Mouse (Mus musculus) lung, postnatal 10 days (tissue): ENCODE measurements at regions not wholly inside any gene's neighbourhood (a gene's known extent, or its start where the extent isn't known, plus 50 kb on each side); places are given as distances from the start of the nearest gene placed in this dataset.

Experiments
- DNase-seq: peaks from one replicate; pipeline ENCODE4 v3.0.0; 2021

DNA sequence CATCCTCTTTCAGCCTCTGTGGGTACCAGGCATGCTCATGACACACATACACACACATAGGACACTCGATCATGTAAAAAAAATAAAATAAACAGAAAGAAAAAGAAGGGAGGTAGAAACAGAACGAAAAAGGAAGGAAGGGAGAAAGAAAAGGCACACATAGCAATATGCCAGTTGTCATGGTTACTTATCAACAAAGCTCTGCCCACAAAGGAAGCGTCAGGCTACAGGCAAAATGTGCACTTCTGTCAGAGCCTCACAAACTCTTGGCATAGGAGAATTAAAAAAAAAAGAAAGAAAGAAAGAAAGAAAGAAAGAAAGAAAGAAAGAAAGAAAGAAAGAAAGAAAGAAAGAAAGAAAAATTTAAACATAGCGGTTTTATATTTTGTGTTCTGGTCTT lies 56.9 kb upstream of the Sox2 start:
- DNase-seq: no peak

DNA sequence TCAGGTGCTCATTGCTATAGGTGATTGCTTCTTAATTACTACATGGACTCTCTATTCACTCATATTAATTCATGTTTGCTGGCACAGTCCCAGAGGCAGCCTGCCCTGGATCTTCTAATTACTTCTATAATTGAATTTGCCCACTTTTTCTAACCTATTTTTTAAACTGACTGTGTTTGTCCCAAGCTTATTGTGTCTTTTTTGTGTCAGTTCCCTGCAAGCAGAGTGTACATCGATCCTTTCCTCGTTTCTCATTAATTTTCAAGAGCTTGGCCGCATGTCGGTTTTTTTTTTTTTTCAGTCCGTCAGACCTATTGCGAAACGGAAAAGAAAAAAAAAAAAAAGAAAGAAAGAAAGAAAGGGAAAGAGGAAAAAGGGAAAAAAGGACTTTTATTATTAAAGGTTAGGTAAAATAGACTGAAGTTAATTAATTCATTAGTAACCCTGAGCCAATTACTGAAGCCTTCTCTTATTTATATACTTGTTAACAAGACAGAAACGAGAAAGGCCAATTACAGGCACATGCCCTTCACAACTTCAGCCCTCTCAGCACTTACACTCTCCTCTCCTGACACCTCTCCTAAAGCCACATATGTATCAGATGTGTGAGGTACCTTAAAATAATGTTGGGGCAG lies 72.2 kb upstream of the Sox2 start:
- DNase-seq: no peak

DNA sequence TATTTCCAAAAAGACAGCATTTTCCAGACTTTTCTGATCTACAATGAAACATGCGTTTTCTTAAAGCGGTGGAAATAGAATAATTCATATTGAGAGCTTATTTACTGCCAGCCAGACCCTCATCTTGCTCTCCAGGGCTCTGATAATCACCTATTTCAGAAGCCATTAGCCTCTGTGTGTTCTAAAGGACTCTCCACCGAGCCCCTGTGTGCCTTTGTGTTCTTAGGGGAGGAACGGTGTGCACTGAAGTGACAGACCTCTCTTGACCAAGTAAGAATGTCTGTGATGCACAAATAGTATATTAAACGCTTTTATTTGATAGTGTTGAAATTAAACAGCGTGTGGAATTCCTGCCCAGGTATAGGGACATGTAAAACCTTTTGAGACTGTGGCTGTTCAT lies 73.1 kb upstream of the Sox2 start:
- DNase-seq: no peak

DNA sequence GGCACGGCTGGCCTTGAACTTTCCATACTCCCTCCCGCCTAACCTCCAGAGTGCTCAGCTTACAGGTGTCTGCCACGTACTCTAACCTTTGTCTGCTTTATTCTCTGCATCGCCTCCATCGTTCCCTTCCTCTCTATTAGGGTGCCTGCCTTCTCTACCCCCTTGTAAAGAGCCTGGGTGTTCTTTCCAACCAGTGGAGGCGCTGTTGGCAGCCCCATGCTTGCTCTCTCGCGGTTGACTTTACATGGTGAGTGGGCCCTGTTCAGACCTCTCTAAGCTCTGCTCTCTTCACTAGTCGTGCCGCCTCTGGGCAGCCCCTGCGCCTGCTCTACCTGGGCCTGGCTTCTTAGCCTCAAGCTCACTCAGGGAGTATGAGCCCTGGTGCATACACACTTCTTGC lies 74.0 kb upstream of the Sox2 start:
- DNase-seq: no peak

DNA sequence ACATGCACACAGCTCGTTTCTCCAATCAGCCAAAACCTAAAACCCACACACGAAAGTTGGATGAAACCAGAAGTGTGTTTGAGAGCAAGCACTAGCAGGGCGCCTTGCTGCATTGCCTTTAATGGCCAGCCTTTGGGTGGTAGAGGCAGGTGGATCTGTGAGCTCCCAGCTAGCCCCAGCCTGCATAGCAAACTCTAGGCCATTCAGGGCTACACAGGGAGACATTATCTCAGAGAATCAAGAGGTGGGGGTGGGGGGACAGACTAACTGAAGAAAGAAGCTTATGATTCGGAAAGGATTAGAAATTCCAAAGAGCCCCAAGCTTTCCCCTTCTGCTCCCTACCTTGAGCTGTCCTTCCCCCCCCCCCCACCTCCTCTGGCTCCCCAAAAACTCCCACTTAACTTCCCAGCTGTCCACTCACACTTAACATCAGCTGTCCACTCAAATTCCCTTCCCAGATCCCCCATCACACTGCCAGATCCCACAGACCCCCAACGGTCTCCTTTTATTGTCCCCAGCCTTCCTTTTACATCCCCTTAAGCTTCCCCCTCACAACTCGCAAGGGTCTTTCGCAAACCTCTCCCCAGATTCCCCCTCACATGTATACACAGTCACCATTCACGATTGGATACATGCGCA lies 75.4 kb upstream of the Sox2 start:
- no peak for DNase-seq

DNA sequence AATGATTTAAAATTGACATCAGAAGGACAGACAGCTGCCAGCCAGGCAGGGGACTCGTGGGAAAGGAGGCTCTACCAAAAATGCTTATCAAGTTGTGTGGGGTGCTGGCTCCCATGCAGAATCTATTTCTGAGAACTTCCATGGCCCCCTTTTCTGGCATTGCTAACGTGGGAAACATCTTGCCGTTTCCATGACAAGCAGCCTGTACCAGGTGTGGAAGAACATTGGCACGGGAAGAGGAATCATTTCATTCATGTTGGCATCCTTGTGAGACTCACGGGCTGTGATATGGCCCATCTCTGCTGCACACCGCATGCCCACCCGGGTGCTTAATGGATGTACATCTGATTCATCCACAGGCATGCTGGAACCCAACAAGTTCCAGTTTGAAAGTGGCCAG lies 76.9 kb upstream of the Sox2 start:
- DNase-seq: no peak

DNA sequence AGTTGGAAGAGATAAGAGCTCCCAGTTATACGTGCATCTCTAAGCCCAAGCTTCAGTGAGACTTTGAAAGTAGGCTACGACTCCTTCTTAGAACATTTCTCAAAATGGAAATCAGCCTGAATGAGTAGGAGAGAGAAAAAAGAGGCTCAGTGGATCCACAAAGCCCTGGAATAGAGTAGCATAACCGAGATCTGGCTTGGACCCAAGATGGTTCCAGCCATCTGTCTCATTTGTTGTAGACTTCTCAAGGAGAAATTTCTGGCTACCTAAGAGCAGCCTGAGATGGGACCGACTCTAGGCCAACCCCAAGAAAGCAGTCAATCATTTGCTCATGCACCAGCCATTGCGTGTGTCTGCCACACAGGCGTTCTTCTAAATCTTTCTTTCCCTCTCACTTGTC lies 78.1 kb upstream of the Sox2 start:
- no peak for DNase-seq

DNA sequence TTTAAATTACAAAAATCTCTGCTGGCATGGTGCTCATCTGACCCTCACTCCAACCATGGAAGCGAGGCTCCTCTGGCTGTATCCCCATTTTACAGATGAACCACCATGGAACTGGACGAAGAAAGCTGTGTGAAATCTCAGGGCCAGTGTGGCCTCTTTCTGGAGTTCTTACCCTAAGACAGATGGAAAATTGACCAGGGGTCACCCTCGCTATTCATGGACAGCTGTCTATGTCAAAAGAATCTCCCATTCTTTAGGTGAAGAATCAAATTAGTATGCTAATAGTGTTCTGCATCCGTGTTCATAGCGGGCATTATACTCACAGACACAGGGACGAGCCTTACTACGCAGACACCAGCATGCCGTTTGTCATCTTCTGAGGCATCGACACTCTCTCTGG lies 78.6 kb upstream of the Sox2 start:
- DNase-seq: no peak

DNA sequence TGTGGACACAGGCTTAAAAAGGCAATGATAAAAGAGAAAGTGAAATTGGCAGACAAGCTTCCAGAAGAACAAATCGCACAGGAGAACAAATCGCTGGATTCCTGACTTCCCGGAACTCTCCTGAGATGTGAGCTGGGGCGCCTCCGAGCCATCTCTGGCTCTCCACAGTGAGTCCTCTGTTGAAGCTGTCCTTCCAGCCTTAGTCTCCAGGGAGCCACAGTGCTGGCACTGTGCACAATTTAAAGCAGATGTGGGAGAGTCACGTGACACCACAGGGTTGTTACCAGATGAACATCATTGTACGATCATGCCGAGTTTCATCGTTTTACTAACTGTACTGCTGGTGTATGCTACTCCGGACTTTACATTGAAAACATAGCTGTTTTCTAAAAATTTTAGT lies 80.2 kb upstream of the Sox2 start:
- DNase-seq: no peak

DNA sequence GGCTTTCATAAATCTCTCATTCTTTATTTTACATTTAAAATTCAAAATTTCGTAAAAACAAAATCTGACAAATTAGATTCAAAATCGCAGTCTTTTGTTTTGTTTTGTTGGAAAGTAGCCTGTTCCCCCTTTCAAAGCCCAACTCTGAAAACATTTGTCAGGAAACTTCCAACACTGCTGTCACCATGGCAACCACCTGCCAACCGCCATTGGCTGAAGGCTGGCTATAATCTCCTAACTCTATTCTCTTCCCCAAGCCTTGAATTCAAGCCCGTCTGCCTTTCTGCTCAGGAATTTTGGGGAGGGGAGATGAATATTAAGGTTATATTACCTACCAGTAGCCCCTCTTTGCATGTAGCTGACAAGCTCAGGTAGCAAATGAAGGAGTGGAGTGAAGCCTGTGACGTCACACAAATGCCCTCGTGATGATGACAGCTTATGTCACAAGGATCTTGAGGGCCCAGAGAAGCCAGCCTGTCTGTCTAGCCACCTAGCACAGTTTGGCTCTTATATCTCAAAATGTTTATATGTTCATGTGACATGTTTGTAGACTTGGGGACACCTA lies 82.0 kb upstream of the Sox2 start:
- no peak for DNase-seq

DNA sequence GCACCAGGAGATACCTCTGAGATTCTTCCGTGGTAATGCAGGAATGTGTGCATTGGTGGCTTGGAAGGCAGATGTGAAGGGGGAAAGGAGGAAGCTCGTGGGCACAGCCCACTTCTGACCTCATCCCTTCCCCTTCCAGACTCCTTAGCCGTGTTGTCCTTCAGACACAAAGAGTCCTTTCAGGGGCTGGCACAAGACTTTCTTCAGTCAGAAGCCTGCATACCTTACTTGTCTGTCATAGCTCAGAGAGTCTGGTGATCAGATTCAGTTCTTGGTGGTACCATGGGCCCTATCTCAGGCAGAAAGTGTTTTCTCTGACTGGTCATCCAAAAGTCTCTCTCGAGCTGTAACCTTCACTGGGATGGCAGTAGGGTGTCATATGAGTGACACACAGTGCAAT lies 84.8 kb upstream of the Sox2 start:
- DNase-seq: no peak

DNA sequence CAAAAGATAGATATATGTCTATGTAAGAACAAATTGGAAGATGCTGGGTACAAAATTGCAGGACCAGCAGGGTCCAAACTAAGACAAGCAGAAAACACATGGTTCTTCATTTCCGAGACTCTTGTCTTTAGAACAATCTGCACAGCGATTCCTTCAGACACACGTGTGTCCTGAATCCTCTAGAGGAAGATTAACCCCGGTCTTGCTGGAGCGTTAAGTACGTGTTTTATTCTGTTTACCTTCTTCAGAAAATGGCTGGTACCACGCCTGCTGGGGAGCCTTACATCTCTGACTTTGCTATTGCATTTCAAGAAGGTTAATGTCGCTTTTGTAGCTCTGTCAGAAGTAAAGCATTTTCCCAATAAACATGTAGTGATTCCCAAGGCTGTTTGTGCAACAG lies 87.3 kb upstream of the Sox2 start:
- DNase-seq: no peak

DNA sequence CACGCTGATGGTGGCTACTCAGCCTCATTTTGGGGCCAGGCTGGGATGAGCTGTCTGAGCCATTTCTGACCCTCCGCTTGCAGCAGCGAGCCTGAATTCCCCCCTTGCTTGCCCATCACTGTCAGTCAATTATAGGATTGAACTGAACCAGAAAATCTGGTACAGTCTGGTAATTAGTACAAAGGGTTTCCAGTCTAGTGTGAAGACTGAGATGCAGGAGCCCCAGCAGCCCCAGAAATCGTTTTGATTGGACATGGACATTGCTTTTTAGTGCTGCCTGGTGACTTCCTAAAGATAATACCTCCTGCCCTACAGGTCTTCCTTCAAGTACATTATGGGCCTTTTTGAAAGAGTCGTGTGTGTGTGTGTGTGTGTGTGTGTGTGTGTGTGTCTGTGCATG lies 88.5 kb upstream of the Sox2 start:
- DNase-seq: no peak

DNA sequence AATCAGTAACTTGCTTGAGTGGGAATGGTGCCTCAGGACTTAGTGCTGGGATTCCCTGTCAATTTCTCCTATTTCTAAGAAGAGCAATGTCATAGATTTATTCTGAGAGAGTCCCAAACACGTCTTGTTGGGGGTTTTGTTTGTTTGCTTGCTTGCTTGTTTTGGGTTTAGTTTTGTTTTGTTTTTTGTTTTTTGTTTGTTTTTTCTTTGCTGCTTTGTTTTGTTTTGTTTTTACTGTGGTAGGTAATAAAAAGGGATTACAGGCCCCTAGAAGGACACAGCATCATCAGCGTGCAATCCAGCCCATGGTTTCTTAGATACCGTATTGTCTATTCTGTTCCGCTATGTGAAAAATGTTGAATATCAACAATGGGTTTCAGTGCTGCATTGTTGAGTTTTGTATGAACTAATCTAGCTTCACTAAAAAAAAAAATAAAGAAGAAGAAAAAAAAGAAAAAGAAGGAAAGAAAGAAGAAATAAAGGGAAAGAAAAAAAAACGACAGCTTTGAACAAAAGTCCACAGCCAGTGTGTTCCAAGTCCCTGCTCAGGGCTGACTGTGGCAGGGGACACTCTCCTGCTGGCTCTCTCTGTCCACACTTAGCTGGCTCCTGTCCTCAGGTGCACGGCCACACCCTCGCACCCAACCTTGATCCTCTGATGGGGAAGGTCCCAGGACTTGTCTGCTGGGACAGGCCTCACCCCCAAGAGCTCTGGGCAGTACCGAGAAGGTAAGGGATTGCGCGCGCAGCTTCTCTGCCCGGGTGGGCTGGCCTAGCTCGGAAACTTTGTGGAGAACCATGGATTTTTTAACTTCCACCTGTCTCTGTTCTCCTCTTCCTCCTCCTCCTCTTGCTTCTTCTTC lies 90.1 kb upstream of the Sox2 start:
- DNase-seq: no peak

DNA sequence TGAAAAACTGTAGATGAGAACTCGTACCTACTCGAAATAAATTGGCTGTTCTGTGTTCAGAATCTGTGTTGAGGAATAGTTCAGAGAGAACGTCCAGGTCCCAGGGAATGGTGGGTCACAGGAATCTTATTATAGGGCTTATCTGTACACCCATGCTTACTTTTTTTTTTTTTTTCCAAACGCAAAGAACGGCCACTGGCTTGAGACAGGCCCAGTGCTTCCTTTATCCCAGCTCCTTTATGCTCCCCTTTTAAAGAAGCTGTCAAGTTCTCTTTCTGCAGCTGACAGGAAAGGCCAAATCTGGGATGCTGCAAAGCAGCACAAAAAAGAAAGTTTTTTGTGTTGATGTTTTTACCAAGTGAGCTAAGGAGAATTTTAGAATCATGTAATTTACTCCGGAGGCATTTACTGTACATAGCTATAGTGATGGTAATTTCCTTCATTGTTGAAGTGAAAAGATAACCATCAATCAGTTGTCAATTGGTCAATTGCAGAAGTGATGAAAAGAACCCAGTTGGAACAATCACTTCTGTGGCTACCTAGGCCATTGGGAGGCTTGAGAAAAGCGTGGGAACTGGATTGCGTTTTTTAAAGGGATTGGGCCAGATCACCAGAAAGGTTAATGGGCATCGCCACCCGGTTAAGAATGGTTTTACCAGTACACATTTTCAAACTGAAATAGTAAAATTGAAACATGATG lies 91.2 kb upstream of the Sox2 start:
- DNase-seq: no peak

DNA sequence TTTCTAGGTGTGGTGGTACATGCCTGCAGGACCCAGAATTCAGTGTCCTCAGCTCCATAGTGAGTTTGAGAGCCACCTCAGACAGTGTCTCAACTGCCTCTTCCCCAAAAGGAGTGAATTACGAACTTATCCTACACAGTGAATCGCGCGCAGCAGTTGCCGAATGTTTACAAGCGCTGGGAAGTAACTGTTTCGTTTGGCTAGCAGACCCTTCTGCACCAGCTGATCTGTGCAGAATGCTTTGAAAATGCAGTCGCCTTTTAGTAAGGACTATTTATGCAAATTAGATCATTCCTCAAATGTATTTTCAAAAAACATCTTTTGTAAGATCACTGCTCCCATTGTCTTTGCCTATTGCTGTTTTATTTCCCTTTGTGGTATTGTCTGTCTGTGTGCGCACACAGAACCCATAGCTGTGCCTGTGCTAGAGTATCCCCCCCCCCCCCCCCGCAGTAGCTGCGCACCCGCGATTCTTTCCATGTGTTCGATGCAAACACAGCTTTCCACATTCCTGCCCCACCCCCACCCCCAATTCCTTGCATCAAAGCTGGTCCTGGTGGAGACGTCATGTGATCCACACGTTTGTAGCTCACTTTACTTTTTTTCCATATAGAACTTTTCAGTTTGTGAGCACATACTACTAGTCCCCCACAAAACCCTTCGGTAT lies 97.5 kb upstream of the Sox2 start:
- no peak for DNase-seq

DNA sequence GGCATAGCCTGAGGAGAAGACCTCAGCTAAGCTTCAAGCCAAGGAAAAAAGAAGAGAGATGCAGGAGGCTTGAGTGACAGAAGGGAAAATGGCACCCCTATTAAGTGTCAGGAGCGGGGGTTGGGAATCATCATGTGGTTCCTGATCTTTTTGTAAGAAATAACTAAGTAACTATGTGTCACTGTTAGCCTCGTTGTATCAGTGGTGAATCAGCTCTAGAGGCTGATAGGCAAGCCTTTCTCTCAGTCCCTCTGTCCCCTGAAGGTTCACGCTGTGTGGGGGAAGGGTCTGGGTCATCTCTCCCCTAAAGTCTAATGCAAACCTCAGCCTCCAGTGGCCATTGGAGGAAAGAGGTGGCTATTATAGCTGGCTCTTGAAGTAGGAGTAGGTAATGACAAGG lies 99.1 kb upstream of the Sox2 start:
- DNase-seq: no peak

DNA sequence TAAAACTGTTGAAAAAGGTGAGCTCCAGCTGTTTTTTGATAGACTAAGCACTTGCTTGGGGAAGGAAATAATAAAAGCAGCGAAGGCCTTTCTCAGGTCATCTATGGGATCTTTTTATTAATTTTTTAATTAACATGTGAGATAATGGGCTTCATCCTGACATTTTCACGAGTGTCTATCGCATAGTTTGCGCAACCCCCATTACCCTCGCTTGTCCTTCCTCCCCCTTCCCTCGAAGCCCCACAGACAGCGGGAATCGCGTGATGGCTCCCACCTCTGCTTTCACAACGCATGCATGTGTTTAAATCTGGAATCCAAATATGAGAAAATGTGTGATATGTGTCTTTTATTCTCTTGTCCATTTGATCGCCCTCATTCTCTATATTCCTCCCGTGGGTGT lies 100.0 kb upstream of the Sox2 start:
- DNase-seq: no peak

DNA sequence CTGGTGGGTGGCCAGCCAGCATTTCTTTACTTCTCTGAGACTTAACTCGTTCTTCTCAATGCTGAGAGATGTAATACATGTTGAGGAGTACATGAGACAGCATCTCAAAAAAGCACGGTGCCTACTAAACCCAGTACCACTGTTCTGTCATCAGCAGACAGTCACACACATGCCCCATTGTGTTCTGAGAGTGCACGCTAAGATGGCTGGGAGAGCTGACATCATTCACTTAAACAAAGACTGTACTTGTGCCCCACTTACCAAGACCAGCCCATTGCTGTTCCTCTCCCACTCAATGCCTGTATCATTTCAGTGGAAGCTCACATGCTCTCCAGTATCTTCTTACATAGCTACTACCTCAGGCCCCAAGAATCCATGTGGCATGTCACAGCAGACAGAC lies 117.8 kb upstream of the Sox2 start:
- DNase-seq: no peak

DNA sequence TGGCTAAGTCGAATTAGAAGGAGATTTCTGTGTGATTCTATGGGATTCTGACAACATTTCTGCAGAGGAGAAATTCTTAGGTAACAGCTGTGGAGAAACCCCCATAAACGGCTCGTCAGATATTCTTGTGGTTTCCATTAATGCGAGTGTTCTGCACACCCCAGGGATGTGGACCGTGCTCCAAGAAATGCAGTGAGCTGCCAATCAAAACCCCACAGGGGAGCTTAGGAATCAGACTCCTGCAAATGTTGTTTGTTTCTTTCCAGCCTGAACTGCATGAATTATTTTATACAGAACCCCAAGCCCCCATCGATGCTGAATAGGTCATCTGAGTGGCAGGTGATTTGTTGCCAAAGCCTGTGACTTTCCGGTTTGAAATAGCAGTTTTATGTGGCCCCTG lies 118.4 kb upstream of the Sox2 start:
- no peak for DNase-seq

DNA sequence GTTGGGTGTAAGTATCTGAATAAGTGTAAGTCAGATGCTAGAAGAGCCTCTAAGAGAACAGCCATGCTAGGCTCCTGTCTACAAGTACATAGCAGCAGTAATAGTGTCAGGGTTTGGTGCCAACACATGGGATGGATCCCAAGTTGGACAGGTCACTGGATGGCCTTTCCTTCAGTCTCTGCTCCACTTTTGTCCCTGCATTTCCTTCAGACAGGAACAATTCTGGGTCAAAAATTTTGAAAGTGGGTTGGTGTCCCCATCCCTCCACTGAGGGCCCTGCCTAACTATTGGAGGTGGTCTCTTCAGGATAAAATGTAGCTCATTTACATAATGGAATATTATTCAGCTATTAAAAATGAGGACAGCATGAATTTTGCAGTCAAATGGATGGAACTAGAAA lies 122.7 kb upstream of the Sox2 start:
- DNase-seq: no peak

DNA sequence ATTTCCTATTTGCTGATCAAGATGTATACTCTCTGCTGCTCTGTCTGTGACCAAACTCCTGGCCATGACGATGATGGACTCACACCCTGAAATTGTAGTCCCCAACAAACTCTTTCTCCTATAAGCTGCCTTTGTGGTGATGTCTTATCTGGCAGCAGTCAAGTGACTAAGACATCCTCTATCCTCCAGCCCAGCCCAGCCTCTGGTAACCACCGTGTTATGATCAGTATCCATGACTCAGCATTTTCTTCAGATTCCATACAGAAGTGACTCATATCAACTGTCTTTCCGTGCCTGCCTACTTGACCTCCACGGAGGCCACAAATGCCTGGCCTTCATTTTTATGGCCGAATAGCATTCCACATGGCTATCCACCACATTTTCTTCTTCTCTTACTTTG lies 124.5 kb upstream of the Sox2 start:
- no peak for DNase-seq
